Mouse (Mus musculus) right cerebral cortex, postnatal 10 days (tissue): ENCODE results near the gene Ccdc113.
"Not testable (repeated sequence)": the region's sequence is repeated elsewhere in the genome, so short reads cannot be mapped to it uniquely, and the experiment has no call there.

ENCODE experiments used
- DNase-seq, 2 experiments: peaks; one replicate each; pipeline ENCODE4 v3.0.0; 2021; ENCODE audit warnings: low spot score in 2 of 2

The Ccdc113 gene

GRCm38 (mm10) chr8:95602168-95602567 is 68.3 kb downstream of the Ccdc113 start:
- DNase-seq, result no peak

GRCm38 (mm10) chr8:95606509-95606908 is 72.6 kb downstream of the Ccdc113 start:
- DNase-seq, result not testable (repeated sequence)

DNA sequence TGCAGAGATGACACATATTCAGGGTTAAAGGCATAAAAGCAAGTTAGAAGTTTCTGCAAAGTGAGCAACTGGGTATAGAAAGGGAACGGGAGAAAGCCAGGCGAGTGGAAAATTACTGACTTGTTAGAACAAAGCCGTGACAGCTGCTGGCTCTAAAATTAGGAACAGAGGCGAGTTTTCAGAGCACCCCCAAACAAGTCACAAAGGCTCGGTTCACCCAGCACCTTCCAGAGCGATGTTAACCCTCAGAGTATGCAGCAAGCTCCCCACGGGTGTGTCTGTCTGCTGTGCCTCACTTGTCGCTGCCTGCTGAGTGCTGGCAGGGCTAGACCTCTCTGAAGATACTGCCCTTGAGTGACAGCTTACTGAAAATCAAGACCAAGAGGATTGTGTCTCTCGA is 73.3 kb downstream of the Ccdc113 start:
- DNase-seq, result no peak
